Mouse (Mus musculus) intestine, postnatal 0 days (tissue): Measurements from ENCODE around the gene Notch1. TPM values are rescaled to one million over a fixed set of nuclear protein-coding genes. Genes with fewer than 3 reads are reported as not detected.
A peak's percentile ranks its signal among the peaks of the same experiment; 100 is the strongest.

Experiments used
- ATAC-seq: fragments of 200-750 bp; cut with Nextera tagmentation; 2 replicates; pipeline ENCODE4 v1.8.0; 2017; ENCODE audit warnings: mild to moderate bottlenecking, moderate TSS enrichment, moderate library complexity
- H3K27ac ChIP-seq: fragments of 300-500 bp; sonication (generic); 2 replicates; pipeline ENCODE4 v1.5.1; 2014; ENCODE audit warnings: mild to moderate bottlenecking, low read depth, low read length, moderate library complexity
- H3K27me3 ChIP-seq: fragments of 300-500 bp; sonication (generic); replicated peaks from 2 replicates; pipeline ENCODE4 v1.6.1; 2014; ENCODE audit warnings: low read length, mixed read lengths; ENCODE audit not compliant: control insufficient read depth, insufficient read depth
- H3K36me3 ChIP-seq: fragments of 300-500 bp; sonication (generic); 2 replicates; pipeline ENCODE4 v1.6.1; 2014; ENCODE audit warnings: mild to moderate bottlenecking, moderate library complexity; ENCODE audit not compliant: control insufficient read depth, insufficient read depth
- H3K4me1 ChIP-seq: fragments of 300-500 bp; sonication (generic); replicated peaks from 2 replicates; pipeline ENCODE4 v1.6.1; 2014; ENCODE audit warnings: antibody characterized with exemption, low read length, mixed read lengths; ENCODE audit not compliant: control insufficient read depth, insufficient read depth
- H3K4me2 ChIP-seq: fragments of 300-500 bp; sonication (generic); replicated peaks from 2 replicates; pipeline ENCODE4 v1.6.1; 2014; ENCODE audit warnings: low read depth, mild to moderate bottlenecking, moderate library complexity
- H3K4me3 ChIP-seq: fragments of 300-500 bp; sonication (generic); 2 replicates; pipeline ENCODE4 v1.5.1; 2014; ENCODE audit warnings: low read depth, low read length
- H3K9ac ChIP-seq: fragments of 300-500 bp; sonication (generic); 2 replicates; pipeline ENCODE4 v1.6.1; 2014; ENCODE audit warnings: mild to moderate bottlenecking, low read depth, low read length
- H3K9me3 ChIP-seq: fragments of 300-500 bp; sonication (generic); 2 replicates; pipeline ENCODE4 v1.6.1; 2016; ENCODE audit warnings: mixed run types; ENCODE audit not compliant: control insufficient read depth
- CTCF ChIP-seq: sonication (generic); IDR thresholded peaks from 2 replicates; pipeline ENCODE4 v1.5.1; 2016; ENCODE audit warnings: low read depth, mild to moderate bottlenecking, control low read depth, antibody characterized with exemption, moderate library complexity
- WGBS: fragments of 180-500 bp; shearing (Covaris S2); extraction: QIAGEN DNeasy Blood & Tissue Kit; methylation state at CpG from one replicate; pipeline ENCODE4 v1.1.7; 2014; 5-methylcytosine and 5-hydroxymethylcytosine counted together
- polyA plus RNA-seq: library from polyadenylated mRNA; unstranded; fragments of >200 nt; fragmentation: Nextera tagmentation; extraction: Ambion mirVana; gene quantifications from 2 replicates; pipeline ENCODE4 v1.2.1, GENCODE M21; 2015

The Notch1 gene
- polyA plus RNA-seq, 1 experiment from 2014 or later, result 3.6 TPM

DNA sequence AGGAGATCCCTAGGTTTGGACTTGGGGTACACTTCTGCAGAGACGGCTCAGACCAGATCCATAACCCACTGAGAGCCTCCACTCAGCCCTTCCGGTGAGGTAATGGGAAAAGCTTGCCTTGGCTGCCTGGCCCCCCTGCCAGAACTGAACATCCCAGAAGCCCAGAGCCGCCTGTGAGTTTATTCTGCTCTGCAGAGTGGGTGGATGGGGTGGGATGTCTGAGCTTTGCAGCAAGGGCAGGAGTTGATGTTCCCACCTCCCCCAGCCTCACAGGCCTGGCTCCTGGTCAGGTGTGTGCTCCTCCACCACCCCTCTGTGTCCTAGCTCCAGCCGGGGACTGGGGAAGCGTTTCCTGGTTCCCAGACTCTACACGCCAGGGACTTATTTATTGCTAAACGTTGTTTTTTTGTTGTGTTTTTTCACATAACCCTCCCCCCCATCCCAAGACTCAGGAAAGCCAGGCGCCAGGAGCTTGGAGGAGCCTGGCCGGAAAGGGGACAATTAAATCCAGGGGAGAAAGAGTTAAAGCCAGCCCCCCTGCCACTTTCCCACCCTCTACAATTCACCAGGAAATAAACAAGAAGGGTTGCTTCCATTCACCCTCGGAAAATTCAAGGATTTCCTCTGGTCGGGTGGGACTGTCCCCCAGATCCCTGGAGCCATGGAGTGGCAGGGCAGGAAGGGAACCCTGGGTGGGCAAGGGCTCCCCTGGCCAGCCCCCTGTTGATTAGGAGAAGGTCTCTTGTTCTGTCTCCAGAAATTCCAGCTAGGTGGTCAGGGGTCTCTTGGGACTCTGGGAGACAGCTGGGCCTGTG, 10.2 kb upstream of the Notch1 start:
- Histone ChIP-seq H3K9me3 (no peaks in the 10 kb centered on the region), H3K4me3 (no peak overlapping the region), H3K27ac (peak overlapping the region; percentile 28), H3K36me3 (no peaks in the 10 kb centered on the region), H3K9ac (no peak overlapping the region), H3K4me1 (no peaks in the 10 kb centered on the region), H3K4me2 (no peak overlapping the region), H3K27me3 (no peaks in the 10 kb centered on the region)
- no peak for ATAC-seq
- WGBS, result 55% methylated on average over 11 of the region's 11 CpGs
- TF ChIP-seq CTCF, result no peak

DNA sequence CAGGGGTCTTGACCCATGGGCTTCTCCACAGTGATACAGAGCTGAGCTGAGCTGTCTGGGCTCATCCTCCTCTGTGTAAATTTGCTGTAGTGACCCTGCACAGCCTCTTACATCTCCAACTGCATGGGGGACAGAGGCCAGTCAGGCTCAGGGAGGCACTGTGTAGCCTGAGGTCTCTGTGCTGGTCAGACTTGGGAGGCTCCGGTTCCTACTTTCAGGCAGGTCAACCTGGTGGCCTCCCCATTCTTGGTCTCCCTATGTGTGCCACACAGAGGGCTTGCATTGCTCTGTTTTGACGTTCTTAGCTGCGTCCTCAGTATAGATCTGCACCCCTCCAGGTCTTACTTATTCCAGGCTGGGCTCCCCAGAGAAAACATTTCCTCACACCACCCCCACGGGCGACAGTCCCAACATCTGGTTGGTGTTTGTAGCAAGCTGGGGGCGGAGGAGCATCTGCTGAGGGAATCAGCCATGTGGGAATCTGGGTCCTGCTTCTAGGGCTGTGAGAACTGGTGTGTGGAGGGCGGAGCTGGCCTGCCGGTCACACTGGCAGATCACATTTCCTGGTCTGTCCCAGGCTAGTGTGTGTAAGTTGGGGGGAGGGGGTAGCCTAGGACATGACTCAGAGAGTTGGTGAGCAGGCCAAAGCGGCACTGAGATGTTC, 9.0 kb upstream of the Notch1 start:
- Histone ChIP-seq H3K4me3 (no peak overlapping the region), H3K9ac (no peak overlapping the region), H3K27ac (peak overlapping the region; percentile 60; the same call in 1 of the 2 replicates), H3K4me1 (no peaks in the 10 kb centered on the region), H3K27me3 (no peaks in the 10 kb centered on the region), H3K9me3 (no peaks in the 10 kb centered on the region), H3K4me2 (no peak overlapping the region), H3K36me3 (no peaks in the 10 kb centered on the region)
- 31% methylated on average over 9 of the region's 9 CpGs for WGBS
- ATAC-seq, result peak; percentile 83
- no peak for TF ChIP-seq CTCF

DNA sequence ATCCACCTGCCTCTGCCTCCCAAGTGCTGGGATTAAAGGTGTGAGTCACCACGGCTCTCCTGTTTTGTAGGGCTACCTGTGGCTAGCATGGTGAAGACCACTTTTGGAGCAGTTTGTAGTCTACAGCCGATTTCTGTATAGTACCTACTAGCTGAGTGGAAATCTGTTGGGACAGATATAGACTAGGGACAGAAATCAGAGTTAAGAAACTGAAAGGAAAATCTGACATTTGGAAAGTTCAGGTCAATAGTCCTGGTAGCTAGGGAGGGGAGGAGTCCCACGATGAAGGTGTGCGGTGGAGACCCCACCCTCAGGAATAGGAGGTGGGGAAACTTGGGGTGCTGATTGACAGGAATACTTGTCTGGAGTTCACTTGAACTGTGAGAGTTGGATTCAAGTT, 5.9 kb upstream of the Notch1 start:
- no peak overlapping the region for H3K4me2 ChIP-seq
- no peak for ATAC-seq

DNA sequence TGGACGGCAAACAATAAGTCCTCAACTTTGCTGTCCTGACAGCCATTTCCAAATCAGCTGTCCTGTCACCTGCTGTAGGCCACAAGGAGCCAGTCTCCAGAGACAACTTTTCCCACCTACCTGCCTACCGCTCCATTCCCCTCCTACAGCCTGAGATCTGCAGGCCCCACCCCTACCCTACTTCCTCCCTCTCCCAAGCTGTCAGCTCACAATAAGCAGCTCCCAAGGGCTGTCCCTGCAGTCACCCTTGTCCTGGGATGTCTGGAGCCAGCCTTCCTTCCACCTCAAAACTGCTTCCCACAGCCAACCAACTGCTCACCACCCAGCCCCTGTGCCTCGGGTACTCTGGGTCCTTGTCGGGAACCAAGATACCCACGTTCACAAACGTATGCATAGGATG, 3.3 kb upstream of the Notch1 start:
- TF ChIP-seq CTCF, result no peak

More for the DNA sequence above, 5.9 kb upstream of the Notch1 start:
- no peaks in the 10 kb centered on the region for H3K9me3 ChIP-seq
- H3K9ac ChIP-seq, result no peak overlapping the region
- no peaks in the 10 kb centered on the region for H3K4me1 ChIP-seq
- no peak overlapping the region for H3K4me3 ChIP-seq
- no peak overlapping the region for H3K27ac ChIP-seq
- no peak for TF ChIP-seq CTCF
- 70% methylated on average over 4 of the region's 4 CpGs for WGBS
- H3K36me3 ChIP-seq, result no peaks in the 10 kb centered on the region
- H3K27me3 ChIP-seq, result no peaks in the 10 kb centered on the region

DNA sequence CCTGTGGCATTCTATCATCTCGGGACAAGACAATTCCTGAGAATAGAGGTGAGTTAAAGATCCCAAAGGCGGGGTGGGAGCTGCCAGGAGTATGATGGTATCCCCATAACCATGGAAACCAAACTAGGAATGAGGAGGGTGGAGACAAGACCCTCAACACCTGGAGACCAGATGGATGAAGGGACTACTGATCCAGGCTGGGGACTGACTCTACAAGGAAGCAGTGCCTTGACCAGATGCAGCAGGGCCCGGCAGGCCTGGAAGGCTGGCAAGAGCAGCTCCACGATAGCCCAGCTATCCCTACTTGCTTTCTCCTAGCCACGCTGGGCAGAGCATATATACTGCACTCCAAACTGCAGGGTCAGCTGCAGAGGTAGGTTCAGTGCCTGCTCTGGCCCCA, 524 bp upstream of the Notch1 start:
- 87% methylated on average over 5 of the region's 5 CpGs for WGBS
- Histone ChIP-seq H3K27me3 (no peaks in the 10 kb centered on the region), H3K9ac (no peak overlapping the region), H3K27ac (no peak overlapping the region), H3K4me1 (peaks cover 9% of the 10 kb centered on the region), H3K4me3 (no peak overlapping the region), H3K4me2 (0 out of 2 replicates have a peak overlapping the region, but pooled peaks have one; percentile 13), H3K36me3 (no peaks in the 10 kb centered on the region), H3K9me3 (no peaks in the 10 kb centered on the region)
- no peak for TF ChIP-seq CTCF
- no peak for ATAC-seq

More for the DNA sequence above, 3.3 kb upstream of the Notch1 start:
- no peak overlapping the region for H3K4me3 ChIP-seq
- ATAC-seq, result no peak
- no peaks in the 10 kb centered on the region for H3K27me3 ChIP-seq
- H3K36me3 ChIP-seq, result no peaks in the 10 kb centered on the region
- no peak overlapping the region for H3K9ac ChIP-seq
- 84% methylated on average over 6 of the region's 6 CpGs for WGBS
- no peak overlapping the region for H3K27ac ChIP-seq
- H3K4me2 ChIP-seq, result no peak overlapping the region
- H3K9me3 ChIP-seq, result no peaks in the 10 kb centered on the region
- H3K4me1 ChIP-seq, result peaks cover 5% of the 10 kb centered on the region

DNA sequence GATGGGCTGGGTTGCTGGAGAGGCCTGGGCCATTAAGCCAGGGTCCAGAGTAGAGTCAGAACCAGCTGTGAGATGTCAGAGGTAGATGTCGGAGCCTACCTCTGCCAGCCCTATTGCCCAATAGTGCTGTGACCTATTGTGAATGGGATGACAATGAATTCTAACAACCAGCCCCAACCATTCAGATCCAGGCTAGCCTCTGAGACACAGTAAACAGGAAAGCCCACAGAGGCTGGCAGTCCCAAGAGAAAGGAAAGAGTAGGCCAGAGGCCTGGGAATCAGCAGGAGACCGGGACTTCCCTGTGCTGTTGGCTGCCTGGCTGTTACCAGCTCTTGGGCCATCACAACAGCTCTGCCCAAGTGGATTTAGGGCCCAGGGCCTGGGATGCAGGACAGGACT, 1.1 kb downstream of the Notch1 start:
- TF ChIP-seq CTCF, result no peak
- WGBS, result 81% methylated on average over 2 of the region's 2 CpGs
- Histone ChIP-seq H3K9me3 (no peaks in the 10 kb centered on the region), H3K27me3 (no peaks in the 10 kb centered on the region), H3K4me1 (peaks cover 9% of the 10 kb centered on the region), H3K4me2 (no peak overlapping the region), H3K9ac (no peak overlapping the region), H3K36me3 (no peaks in the 10 kb centered on the region), H3K4me3 (no peak overlapping the region), H3K27ac (no peak overlapping the region)
- ATAC-seq, result no peak
